14 mouse cellular contexts compared by ENCODE assay signal in the genomic region with DNA sequence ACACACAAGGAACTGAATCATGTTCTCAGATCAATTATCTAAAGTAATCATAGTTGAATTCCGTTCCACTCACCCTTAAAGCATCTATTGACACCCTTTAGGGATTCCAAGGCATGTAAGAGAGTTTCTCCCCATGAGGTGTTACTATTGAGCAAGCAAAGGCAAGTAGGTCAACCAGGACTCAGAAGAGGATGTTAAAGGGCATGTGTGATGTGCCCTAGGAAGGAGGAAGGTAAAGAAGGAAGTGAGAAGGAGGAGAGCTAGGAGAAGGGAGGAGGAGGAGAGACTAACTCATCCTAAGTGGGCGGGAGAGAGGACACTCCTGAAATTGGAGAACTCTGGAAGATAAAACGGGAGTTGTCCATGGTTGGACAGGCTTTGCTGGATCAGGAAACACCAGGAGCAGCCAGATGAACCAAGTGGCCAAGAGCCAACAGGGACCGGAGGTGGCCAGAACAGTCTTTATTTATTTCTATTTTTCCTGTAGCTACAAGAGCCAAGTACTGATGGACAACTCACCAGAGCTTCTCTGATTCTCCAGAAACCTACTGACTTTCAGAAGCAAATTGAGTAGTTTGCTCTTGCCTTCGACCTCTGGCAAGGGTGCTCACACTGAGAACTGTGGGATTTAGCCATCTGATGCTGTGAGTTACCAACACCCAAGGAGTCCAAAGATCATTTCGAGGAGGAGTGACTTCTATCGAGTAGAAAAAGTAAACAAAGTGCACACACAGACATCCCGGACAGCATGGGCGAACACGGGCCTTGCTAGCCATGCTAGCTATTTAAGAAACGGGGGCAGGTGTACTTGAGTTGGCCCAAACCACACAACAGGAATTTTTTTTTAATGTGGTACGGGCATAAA. TPM values are rescaled to one million over a fixed set of nuclear protein-coding genes. Genes with fewer than 3 reads are reported as not detected.
DNase-seq lines count a peak whose midpoint lies in the region; ATAC-seq lines count a peak whose summit lies in the region.
"Had no signal": no experiment of that assay in that cellular context is flagged by ENCODE, and none has a peak within 500 bp of the region (broad histone marks: within the 10 kb centered on the region; RNA-seq: fewer than 3 reads in every experiment).

No protein-coding gene starts in this region.

- no peaks in the 10 kb centered on the region for H3K36me3 ChIP-seq in midbrain, embryonic 13.5 days
- H3K36me3 ChIP-seq: G1E; neural tube, embryonic 12.5 days had no signal

- ATAC-seq in midbrain, embryonic 13.5 days: no peak
- ATAC-seq: inflammation-experienced regulatory T-cells, adult 6 months had no signal

- no peak overlapping the region for H3K4me3 ChIP-seq in midbrain, embryonic 13.5 days (replicated peaks)
- H3K4me3 ChIP-seq: megakaryocyte, embryonic 14.5 days; neural tube, embryonic 12.5 days had no signal

- no peak overlapping the region for H3K9ac ChIP-seq in midbrain, embryonic 13.5 days (replicated peaks)
- H3K9ac ChIP-seq: neural tube, embryonic 12.5 days had no signal

- no peak overlapping the region for H3K27ac ChIP-seq in midbrain, embryonic 13.5 days
- H3K27ac ChIP-seq: neural tube, embryonic 12.5 days had no signal

- H3K9me3 ChIP-seq in midbrain, embryonic 13.5 days: no peaks in the 10 kb centered on the region
- H3K9me3 ChIP-seq: G1E; megakaryocyte, embryonic 14.5 days; neural tube, embryonic 12.5 days had no signal

- no peaks in the 10 kb centered on the region for H3K4me1 ChIP-seq in midbrain, embryonic 13.5 days (replicated peaks)
- H3K4me1 ChIP-seq: neural tube, embryonic 12.5 days had no signal

- WGBS in midbrain, embryonic 13.5 days: 87% methylated on average over 12 of the region's 12 CpGs

- no peaks in the 10 kb centered on the region for H3K27me3 ChIP-seq in midbrain, embryonic 13.5 days
- H3K27me3 ChIP-seq: megakaryocyte, embryonic 14.5 days; neural tube, embryonic 12.5 days had no signal

- peak; percentile 59 for DNase-seq in adrenal gland, postnatal 10 days
- no peak for DNase-seq in adrenal gland, adult (ENCODE audit: inconsistent age in 2 of 2, low spot score in 1 of 2)
- peak; percentile 44 for DNase-seq in ovary, postnatal 14 days (ENCODE audit: low spot score)
- no peak for DNase-seq in ovary, postnatal 36 days (ENCODE audit: low spot score)
- DNase-seq in lung, adult 18-20 months: peak; percentile 56 to 59
- peak; percentile 41 for DNase-seq in yolk sac, embryonic 10.5 days (ENCODE audit: low spot score)
- no peak for DNase-seq in right cerebral cortex, postnatal 14 days
- DNase-seq: adrenal gland, postnatal 25 days; thymus, postnatal 4 days had no signal

- H3K4me2 ChIP-seq in midbrain, embryonic 13.5 days (replicated peaks): no peak overlapping the region
- H3K4me2 ChIP-seq: neural tube, embryonic 12.5 days had no signal

RNA-seq across cellular contexts. Expression of a gene that starts 13.8 kb away (rescaled TPM):
- 10 to 100 TPM; 76.1 to 81.3 TPM for total RNA-seq in adrenal gland, postnatal 10 days (2021)
- polyA plus RNA-seq in midbrain, embryonic 13.5 days (2015; fragmentation: Nextera tagmentation; extraction: Ambion mirVana): 31.3 TPM in 2 replicates

Comparison
In these comparisons a context has a peak if more than half of its experiments do, and no peak if none do; other contexts are left out.
1. DNase-seq: peak in adrenal gland, postnatal 10 days (single experiment), ovary, postnatal 14 days (single experiment), lung, adult 18-20 months (2 of 2) and yolk sac, embryonic 10.5 days (single experiment); none in adrenal gland, adult (0 of 2), ovary, postnatal 36 days (single experiment) and right cerebral cortex, postnatal 14 days (single experiment).